ENCODE assay signal across 12 mouse cellular contexts in the genomic region with DNA sequence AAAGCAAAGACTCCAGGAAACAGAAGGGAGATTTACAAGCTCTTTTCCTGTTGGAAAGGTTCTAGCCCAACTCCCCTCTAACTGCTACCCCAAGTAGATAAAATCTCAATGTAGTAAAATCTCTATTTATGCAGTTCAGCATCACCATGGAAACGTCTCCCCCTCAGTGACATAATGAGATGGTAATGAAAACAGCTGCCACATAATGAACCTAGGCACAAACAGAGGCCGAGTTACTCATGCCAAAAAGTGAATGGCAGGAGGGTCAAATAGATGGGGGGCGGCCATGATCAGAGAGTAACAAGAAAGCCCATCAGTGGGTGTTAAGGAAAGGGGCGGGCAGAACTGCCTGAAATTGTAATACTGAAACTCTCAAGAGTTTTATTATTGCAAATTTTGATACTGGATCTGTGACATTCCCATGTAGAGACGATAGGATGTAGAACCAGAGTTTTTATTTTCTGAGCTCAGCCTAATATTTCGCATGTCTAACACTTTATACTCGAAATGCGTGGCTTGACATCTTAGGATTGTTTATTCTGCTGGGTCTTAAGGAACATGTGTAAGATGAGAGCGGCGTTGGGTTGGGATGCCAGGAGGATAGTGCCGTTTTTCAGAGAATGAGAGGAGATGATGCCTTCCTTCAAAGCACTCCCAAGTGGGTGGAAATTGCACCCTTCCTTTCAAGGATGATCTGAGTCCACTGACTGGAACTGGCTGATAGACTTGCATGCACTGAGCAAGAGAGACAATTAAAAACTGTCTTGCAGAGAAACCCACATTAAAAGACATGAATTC. TPM values are rescaled to one million over a fixed set of nuclear protein-coding genes. Genes with fewer than 3 reads are reported as not detected.
DNase-seq lines count a peak whose midpoint lies in the region; ATAC-seq and TF ChIP-seq lines count a peak whose summit lies in the region.
"Had no signal": no experiment of that assay in that cellular context is flagged by ENCODE, and none has a peak within 500 bp of the region (broad histone marks: within the 10 kb centered on the region; RNA-seq: fewer than 3 reads in every experiment).

No protein-coding gene starts in this region.

- H3K4me1 ChIP-seq in lung, embryonic 14.5 days (ENCODE audit: insufficient read depth): no peaks in the 10 kb centered on the region
- H3K4me1 ChIP-seq in hindbrain, embryonic 12.5 days: peaks cover 8% of the 10 kb centered on the region; the same call in 1 of the 2 replicates
- no peaks in the 10 kb centered on the region for H3K4me1 ChIP-seq in cerebellum, adult 2 months (ENCODE audit: control insufficient read depth, insufficient read depth, low read length)
- H3K4me1 ChIP-seq: heart, embryonic 12.5 days had no signal

- H3K36me3 ChIP-seq in lung, embryonic 14.5 days (ENCODE audit: insufficient read depth): no peaks in the 10 kb centered on the region
- no peaks in the 10 kb centered on the region for H3K36me3 ChIP-seq in hindbrain, embryonic 12.5 days
- H3K36me3 ChIP-seq: heart, embryonic 12.5 days; limb, embryonic 13.5 days had no signal

- H3K9me3 ChIP-seq in lung, embryonic 14.5 days (ENCODE audit: low read depth, low read length): no peaks in the 10 kb centered on the region
- H3K9me3 ChIP-seq in hindbrain, embryonic 12.5 days (replicated peaks): no peaks in the 10 kb centered on the region
- H3K9me3 ChIP-seq: heart, embryonic 12.5 days; limb, embryonic 13.5 days had no signal

- peak; percentile 37 for DNase-seq in lung, embryonic 14.5 days
- DNase-seq in lung, postnatal 10 days: no peak
- peak; percentile 56 for DNase-seq in mesoderm, embryonic 11.5 days (ENCODE audit: low read depth, low spot score)
- peak; percentile 33 for DNase-seq in telencephalon, adult 2 months (ENCODE audit: low read depth, low spot score)
- no peak for DNase-seq in cerebellum, adult 2 months
- DNase-seq in spleen, postnatal 14 days (ENCODE audit: low spot score in 2 of 2): no peak
- DNase-seq in lung, postnatal 4 days: no peak

- no peak overlapping the region for H3K4me3 ChIP-seq in lung, embryonic 14.5 days (ENCODE audit: low read depth, low read length)
- no peak overlapping the region for H3K4me3 ChIP-seq in hindbrain, embryonic 12.5 days
- H3K4me3 ChIP-seq in cerebellum, adult 2 months (replicated peaks; ENCODE audit: insufficient read depth, low read depth, low read length): no peak overlapping the region
- H3K4me3 ChIP-seq: heart, embryonic 12.5 days; limb, embryonic 13.5 days; myocyte had no signal

- peak; percentile 62 for ATAC-seq in lung, embryonic 14.5 days (ENCODE audit: insufficient read depth)
- peak; percentile 95 for ATAC-seq in hindbrain, embryonic 12.5 days (ENCODE audit: low FRiP score)

- no peak overlapping the region for H3K9ac ChIP-seq in lung, embryonic 14.5 days
- no peak overlapping the region for H3K9ac ChIP-seq in hindbrain, embryonic 12.5 days
- H3K9ac ChIP-seq: heart, embryonic 12.5 days; limb, embryonic 13.5 days had no signal

- 40% methylated on average over 11 of the region's 11 CpGs for WGBS in lung, embryonic 14.5 days
- 45% methylated on average over 11 of the region's 11 CpGs for WGBS in hindbrain, embryonic 12.5 days
- 25% methylated on average over 11 of the region's 11 CpGs for WGBS in cerebellum, adult 2 months

- no peak for TF ChIP-seq CTCF in lung, embryonic 14.5 days (IDR thresholded peaks at IDR 0.05; ENCODE audit: low read depth)
- TF ChIP-seq CTCF in cerebellum, adult 2 months (IDR thresholded peaks at IDR 0.05; ENCODE audit: borderline replicate concordance, insufficient read depth, low read depth, low read length): no peak

- no peak overlapping the region for H3K4me2 ChIP-seq in lung, embryonic 14.5 days
- H3K4me2 ChIP-seq in hindbrain, embryonic 12.5 days (replicated peaks): no peak overlapping the region
- H3K4me2 ChIP-seq: heart, embryonic 12.5 days; limb, embryonic 13.5 days had no signal

- no peak overlapping the region for H3K27ac ChIP-seq in lung, embryonic 14.5 days (ENCODE audit: low read depth)
- H3K27ac ChIP-seq in hindbrain, embryonic 12.5 days: no peak overlapping the region
- no peak overlapping the region for H3K27ac ChIP-seq in cerebellum, adult 2 months (ENCODE audit: insufficient read depth, low read length)
- H3K27ac ChIP-seq: limb, embryonic 13.5 days had no signal

- no peaks in the 10 kb centered on the region for H3K27me3 ChIP-seq in lung, embryonic 14.5 days (ENCODE audit: insufficient read depth, low read length)
- H3K27me3 ChIP-seq in hindbrain, embryonic 12.5 days: 0 out of 2 replicates have a peak, but pooled peaks cover 3% of the 10 kb centered on the region
- no peaks in the 10 kb centered on the region for H3K27me3 ChIP-seq in cerebellum, adult 2 months (ENCODE audit: control insufficient read depth, insufficient read depth, low read length)
- H3K27me3 ChIP-seq: CH12.LX; heart, embryonic 12.5 days; limb, embryonic 13.5 days had no signal

- no peak for TF ChIP-seq POLR2A in cerebellum, adult 2 months (IDR thresholded peaks at IDR 0.05; ENCODE audit: borderline replicate concordance, insufficient read depth, low read length)

RNA-seq across cellular contexts. Expression of a gene that starts 24.0 kb away (rescaled TPM):
- not detected in 2 replicates for polyA plus RNA-seq in lung, embryonic 14.5 days (2014; fragmentation: Nextera tagmentation; extraction: Ambion mirVana)
- not detected in 2 replicates for polyA plus RNA-seq in hindbrain, embryonic 12.5 days (2016; fragmentation: Nextera tagmentation; extraction: Ambion mirVana)
- not detected in 2 replicates for polyA plus RNA-seq in cerebellum, adult 2 months (2012; rRNA removed)
- polyA plus RNA-seq: heart, embryonic 12.5 days; limb, embryonic 13.5 days; myocyte had no signal

RNA-seq across cellular contexts. Expression of a gene that starts 38.4 kb away (rescaled TPM):
- polyA plus RNA-seq in lung, embryonic 14.5 days (2014; fragmentation: Nextera tagmentation; extraction: Ambion mirVana): 23.4 and 27.6 TPM in 2 replicates
- polyA plus RNA-seq in hindbrain, embryonic 12.5 days (2016; fragmentation: Nextera tagmentation; extraction: Ambion mirVana): 24.7 and 28.2 TPM in 2 replicates
- 26.8 and 27.8 TPM in 2 replicates for polyA plus RNA-seq in cerebellum, adult 2 months (2012; rRNA removed)

Comparison
In these comparisons a context has a peak if more than half of its experiments do, and no peak if none do; other contexts are left out.
1. DNase-seq: peak in lung, embryonic 14.5 days (single experiment), mesoderm, embryonic 11.5 days (single experiment) and telencephalon, adult 2 months (single experiment); none in lung, postnatal 10 days (single experiment), cerebellum, adult 2 months (0 of 2), spleen, postnatal 14 days (0 of 2) and lung, postnatal 4 days (0 of 2).